Mouse (Mus musculus) left cerebral cortex, adult 8-10 months (tissue): ENCODE results near the gene Nudt15. TPM values are rescaled to one million over a fixed set of nuclear protein-coding genes. Genes with fewer than 3 reads are reported as not detected.

Experiments used
- DNase-seq, 2 experiments: peaks; one replicate each; pipeline ENCODE4 v3.0.0; 2022; ENCODE audit warnings: low spot score in 2 of 2
- total RNA-seq, 4 experiments: library from RNA; stranded (reverse); gene quantifications; 2 replicates each; pipeline ENCODE4 v1.2.4; 2022

The Nudt15 gene
- total RNA-seq, 4 experiments from 2014 or later: 5.4 to 9.9 (median 8.4) TPM

DNA sequence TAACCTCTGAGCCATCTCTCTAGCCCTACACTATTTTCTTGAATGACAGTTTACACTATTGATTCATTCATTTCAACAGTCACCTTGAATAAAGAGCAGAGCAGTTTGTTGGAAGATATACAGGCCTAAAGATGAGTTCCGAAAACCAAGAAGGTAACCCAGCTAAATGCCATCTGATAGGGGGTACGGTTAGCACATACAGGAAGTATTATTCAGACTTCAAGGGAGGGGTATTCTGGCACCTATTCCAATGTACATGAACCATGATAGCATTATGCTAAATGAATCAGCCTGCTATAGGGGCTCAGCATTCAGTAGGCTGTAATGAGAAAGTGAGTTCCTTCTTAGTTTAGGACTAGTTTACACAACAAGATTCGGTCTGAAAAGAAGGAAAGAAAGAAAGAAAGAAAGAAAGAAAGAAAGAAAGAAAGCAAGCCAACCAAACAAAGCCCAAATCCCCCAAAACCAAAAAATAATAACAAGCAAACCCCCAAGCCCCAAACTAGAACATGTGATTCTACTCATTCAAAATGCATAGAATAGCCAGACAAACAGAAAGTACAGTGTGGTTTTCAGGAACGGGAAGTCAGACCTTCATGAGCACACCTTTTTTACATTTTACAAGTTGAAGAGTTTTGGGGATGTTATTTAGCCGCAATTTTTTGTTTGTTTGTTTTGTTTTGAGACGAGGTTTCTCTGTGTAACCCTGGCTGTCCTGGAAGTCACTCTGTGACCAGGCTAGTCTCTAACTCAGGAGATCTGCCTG, 39.2 kb downstream of the Nudt15 start:
- no peak for DNase-seq

DNA sequence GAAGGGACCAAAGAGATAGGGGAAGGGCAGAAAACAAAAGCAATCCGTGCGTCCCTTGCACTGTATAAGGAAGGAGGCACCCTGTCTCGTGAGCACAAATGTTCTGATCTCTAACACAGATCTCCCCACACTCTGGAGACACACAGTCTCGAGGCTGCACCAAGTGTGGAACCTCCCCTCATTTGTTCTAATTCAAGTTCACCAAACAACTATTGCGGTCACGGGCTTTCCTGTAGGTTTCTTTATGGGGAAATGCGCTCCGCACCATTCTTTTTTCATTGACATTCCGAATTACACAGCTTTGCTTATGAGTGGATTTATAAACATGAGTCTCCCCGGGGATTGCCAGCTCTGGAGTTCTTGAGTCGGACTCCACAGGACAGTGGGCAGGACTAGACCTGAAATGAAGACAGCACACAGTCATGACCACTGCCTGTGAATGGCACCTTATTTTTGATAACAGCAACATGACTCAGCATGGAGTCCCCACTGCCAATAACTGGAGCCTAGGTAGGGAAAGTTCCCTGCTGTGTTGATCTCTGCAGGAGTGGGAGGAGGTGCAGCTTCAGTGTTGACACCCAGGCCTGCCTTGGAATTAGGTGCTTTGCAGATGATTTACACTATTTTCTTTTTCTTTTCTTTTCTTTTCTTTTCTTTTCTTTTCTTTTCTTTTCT, 40.2 kb downstream of the Nudt15 start:
- no peak for DNase-seq

DNA sequence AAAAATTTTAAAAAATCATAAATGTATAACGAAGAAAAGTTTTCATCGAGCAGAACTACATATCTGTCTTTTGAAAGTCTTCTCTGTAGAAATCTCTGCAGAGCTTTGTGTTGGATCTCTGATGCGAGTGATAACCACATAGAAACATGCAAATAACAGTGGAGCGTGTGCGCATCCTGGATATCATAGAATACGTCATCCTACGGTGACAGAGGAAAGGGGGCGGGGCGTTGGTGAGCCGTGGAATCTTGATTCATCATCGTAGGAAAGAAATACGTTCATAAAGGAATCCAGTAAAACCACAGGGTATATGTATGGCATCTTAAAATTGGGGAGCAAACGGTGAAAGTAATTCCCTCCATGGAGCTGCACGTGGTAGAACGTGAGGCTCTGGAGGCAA, 40.8 kb downstream of the Nudt15 start:
- DNase-seq: no peak

DNA sequence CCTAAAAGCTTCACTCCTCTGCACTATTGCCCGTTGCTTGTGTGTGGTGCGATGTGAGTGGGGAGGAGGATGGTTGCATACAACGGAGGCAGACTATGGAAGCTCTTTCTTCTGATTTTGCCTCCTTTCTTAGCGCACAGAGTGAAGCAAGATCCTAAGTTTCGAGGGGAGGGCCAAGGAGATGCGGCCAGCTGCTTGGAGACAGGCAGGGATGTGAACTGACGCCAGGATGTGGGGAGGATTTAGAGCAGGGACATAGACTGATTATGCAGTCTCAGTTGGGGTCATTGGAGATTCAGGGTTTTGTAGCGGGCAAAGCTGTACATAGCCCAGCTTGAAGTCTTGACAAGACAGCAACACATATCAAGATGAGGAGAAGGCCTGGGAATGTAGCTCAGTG, 41.8 kb downstream of the Nudt15 start:
- no peak for DNase-seq

DNA sequence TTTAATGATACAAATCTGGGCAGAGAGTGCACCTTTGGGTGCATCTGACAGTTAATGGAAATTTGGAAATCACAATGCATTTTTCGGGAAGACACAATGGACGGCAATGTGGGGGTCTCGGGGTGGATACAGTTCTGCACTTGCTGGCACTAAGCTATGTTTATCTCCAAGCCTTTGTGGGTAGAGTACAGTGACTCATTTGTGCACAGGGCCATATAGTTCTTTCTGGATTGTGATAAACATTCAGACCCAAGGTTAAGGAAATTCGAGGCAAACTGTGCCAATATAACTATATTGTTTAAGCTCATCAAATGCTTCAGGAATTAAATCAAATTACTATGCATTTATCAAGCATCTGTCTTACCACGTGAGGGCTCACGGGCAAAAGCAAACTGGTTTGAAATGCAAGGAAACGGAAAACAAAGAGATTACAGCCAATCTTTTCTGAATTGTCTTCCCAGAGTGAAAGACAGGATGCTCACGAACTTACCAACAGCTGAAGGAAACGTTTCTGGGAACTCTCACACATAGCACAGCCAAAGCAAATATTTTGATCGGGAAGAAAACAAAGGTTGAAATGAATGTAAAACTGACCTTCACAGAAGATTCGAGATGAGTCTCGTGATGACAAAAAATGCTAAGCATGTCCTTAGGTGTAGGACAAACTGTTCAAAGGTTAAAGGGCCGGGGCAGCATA, 44.7 kb downstream of the Nudt15 start:
- no peak for DNase-seq

DNA sequence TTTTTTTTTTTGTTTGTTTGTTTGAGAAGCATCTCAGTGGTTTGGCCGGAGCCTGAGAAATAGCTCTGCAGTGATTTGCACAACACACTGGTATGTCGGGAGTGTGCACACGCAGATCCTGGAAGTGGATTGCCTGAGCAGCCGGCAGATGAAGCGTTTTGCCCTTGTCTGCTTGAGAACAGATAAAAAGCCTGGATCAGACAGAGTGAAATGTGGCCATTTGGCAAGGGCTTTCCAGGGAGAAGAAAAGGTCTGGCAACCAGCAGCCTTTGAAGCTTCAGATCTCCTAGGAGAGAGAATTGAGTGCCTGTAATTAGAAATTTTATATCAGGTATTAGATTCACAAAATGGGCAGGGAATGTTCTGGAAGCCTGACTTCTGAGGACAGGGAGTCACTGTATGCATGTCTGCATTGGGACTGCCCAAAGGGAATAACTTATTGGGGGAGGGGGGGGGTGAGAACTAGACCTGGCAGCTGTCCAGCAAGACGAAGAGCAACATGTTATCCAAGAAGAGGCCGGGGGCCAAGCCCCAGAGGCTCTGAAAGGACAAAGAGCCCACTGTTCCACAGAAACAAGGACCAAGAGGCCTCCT, 45.4 kb downstream of the Nudt15 start:
- DNase-seq: peak in 1 of 2 experiments; percentile 28

DNA sequence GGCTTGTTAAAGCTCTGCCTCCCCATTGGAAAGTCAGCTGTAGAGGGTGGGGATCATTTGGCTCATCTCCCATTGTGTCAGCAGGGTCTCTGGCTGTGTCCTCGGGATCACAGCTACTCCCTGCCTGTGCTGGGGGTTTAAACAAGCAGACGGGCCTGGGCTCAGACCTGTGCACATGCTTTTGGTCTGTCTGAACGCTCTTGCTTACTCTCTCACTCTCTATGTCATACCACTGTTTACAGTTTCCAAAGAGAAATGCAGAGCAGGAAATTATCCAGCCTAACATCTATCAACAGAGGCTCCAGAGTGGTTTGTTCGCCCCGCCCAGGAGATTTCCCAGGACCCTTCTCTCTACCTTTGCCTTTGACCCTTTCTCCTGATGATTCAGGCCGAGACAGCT, 46.3 kb downstream of the Nudt15 start:
- DNase-seq: no peak

DNA sequence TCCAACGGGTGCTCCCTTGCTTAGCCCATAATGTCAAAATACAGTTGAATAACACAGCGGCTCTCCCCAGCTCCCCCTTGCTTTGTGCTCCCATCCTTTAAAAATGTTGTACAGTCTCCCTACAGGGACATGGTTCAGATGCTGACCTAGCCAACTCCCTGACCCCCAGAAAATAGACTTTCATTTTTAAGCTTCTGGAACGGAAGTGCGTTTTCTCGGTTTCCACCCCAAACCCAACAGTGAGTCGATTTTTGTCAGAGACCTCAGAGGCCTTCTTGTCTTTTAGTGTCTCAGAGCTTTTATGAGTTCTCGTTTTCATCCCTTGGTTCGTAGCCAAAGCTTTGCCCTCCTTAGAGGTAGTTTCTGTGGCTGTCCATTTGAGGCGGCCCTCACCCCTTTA, 46.8 kb downstream of the Nudt15 start:
- DNase-seq: no peak

DNA sequence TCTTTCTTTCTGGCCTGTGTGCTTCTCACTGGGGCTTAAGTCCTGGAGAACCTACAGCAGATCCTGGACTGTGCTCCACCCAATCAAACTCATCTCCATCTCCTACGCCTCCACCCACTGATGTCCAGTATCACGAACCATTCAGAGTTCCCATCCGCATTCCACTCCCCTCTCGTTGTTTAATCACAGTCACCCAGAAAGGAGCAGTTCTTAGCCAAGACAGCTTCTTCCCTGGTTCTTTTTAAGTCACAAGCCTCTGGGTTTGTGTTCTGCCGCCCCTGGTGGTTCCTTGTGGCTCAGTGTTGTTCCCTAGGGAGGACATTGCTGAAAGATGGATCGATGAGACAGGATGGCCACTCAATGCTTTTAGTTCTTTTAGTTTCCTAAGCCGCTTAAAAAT, 52.3 kb downstream of the Nudt15 start:
- DNase-seq: no peak

DNA sequence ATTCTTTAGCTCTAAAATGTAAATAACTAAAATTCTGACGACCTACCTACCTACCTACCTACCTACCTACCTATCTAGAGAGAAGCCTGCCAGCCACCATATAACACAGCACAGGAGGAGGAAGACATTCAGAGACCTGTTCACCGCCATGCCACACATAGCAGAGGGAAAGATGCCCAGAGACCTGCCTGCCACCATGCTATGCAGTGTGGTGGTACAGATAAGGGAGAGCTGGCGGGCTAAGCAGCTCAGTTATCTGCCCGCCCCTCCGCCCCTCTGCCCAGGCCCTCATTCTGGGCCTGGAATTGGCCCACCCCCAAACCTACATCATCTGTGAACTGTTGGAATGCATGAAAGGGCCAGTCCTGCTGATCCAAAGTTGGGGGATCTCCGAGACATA, 53.9 kb downstream of the Nudt15 start:
- DNase-seq: no peak

DNA sequence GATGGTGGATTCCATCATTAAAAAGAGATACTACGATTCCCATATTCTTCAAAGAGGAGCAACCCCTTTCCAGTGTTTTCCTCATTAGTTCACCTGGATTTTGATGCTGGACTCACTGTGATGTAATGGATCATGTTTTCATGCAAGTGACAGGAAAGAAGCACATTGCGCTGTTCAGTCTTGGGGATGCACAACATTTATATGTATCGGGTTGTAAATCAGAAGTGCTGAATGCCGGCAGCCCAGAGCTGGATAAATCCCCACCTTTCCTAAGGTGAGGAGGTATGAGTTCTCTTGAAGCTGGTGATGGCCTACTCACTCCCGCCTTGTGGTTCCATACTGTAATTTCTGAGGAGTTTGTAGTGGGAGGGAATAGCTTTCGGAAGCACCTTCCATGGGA, 54.7 kb downstream of the Nudt15 start:
- DNase-seq: no peak

DNA sequence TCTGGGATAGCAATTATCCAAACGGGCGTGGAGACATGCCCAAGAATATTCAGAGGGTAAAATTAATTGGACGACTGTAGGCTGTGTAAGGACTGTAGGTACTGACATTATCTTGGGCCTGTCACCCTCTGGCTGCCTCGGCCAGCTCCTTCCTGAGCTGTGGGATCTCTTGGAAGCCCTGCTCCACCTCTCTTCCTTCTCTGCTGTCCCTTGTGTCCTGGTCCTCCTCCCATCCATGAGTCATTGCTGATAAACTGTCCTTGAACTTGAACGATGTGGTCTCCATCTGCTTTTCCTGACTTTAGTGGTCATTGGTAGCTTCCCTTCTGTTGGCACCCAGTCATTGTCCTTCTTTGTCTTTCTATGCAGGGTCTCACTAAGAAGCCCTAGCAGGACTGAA, 61.4 kb downstream of the Nudt15 start:
- no peak for DNase-seq

DNA sequence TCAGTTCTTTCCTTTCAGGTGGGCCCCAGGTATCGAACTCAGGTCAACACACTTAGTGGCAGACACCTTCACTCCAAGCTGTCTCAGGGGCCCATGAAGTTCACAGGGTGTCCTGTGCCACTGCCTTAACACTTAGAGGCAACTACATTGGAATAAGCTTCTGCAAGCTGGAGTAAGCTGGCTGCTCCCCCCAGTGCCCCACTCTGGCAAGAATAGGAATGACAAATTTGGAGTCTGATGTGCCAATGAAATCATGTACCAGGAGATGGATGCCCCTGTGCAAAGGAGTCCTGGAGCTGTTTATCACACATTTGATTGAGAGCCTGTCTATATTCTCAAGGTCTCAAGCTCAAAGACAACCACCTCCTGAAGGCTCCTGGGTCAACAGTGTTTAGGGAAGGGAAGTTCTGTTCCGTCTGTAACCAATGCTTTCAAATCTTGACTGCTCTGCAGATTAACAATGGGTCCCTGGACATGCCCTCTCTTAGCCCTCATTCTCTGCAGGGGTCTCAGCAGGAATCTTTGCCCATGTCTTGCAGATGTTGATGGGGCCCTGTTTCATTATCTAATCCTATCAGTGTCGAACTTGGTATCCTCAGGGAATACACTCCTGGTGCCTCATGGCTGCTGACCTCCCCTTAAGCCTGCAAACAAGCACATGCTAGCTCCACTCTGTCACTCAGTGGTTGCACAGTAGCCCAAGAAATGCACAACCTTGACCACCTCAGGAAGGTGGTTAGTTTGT, 63.5 kb downstream of the Nudt15 start:
- no peak for DNase-seq

DNA sequence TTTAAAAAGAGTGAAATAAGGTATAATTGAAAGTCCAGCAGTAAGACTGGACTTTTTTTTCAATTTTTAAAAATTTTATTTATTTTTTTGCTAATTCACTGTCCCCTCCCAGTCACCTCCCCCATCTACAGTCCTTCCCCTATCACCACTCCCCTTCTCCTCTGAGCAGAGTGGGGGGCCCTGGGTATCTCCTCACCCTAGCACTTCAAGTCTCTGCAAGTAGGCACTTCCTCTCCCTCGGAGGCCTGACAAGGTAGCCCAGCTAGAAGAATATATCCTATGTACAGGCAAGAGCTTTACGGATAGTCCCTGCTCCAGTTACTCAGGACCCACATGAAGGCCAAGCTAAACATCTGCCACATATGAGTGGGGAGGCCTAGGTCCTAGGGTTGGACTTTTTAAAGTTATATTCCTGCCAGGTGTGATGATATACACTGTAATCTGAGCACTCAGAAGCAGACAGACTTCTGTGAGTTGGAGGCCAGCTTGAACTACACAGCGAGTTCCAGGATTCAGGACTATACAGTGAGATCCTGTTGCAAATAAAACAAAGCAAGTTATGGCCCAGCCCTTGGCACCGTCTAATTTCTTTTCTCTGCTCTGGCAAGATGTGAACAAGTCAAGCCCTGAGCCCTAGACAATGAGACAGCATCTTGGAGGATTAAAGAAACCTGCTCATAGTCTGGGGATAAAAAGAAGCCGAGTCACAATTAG, 64.4 kb downstream of the Nudt15 start:
- no peak for DNase-seq

DNA sequence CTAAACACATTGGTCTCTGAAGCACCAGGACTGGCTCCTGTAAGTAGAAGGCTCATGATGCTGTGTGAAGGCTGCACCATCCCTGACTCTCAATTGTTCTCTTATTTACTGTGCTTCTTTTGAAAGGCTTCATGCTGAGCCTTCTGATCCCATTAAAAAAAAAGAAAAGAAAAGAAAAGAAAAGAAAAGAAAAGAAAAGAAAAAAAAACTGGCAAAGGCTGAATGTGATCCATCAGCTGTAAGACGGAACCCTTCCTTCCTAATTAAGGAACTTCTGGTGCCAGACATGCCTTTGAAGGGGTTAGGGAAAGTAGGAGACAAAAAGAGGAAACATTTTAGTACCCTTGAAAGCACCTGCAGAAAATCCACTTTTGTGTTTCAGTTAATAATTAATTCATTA, 68.3 kb downstream of the Nudt15 start:
- no peak for DNase-seq

DNA sequence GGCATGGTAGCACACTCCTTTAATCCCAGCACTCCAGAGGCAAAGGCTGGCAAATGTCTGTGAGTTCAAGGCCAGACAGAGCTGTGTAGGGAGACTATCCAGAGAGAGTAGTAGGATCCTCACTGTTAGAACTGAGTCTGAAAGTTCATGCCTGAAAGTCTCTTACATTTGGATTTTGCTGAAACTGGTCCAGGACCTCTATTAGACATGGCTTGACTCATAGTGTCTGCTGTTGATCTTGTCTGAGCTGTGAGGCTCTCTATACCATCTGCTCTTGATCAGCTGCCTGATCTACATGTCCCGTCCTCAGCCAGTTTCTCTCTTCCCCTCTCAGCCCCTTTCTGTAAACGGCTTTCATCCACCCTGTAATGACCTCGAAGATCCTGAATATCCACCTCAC, 69.7 kb downstream of the Nudt15 start:
- no peak for DNase-seq

DNA sequence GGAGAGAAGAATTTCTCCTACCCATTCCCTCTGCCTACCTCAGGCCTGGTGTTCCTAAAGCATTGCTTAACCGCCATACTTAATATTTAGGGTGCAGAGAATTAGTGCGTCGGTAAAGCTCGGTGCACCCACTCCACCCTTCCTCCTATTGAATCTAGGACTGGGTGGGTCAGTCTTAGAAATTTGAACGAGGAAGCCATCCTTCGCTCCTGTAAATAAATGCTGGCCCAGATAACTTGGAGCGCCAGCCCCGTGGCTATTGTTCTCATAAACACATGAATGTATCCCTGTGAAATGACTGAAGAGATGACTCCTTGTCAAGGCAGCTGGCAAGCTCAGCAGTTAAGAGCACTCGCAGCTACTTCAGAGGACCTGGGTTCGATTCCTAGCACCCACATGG, 71.0 kb downstream of the Nudt15 start:
- DNase-seq: no peak

DNA sequence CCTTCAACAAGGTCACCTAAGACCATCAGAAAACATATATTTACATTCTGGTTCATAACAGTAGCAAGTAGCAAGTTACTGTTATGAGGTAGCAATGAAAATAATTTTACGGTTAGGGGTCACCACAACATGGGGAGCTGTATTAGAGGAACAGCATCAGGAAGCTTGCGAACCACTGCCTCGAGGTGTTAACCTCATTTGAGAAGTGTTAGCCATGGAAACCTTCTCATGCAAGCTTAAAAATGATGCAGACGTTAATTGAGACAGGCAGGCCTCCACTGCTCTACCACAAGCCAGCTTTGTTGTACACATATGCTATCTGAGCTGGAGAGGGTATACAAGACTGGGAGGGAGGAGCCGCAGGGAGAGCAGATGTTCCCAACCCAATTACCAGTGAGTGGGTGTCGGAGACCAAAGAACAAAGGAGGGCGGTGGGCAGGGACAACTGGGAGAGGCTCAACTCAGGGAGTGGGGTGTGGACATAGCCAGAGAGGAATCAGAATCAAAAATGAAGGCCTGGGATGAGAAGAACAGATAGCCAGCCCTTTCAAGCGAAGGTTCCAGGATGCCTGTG, 71.6 kb downstream of the Nudt15 start:
- DNase-seq: no peak

DNA sequence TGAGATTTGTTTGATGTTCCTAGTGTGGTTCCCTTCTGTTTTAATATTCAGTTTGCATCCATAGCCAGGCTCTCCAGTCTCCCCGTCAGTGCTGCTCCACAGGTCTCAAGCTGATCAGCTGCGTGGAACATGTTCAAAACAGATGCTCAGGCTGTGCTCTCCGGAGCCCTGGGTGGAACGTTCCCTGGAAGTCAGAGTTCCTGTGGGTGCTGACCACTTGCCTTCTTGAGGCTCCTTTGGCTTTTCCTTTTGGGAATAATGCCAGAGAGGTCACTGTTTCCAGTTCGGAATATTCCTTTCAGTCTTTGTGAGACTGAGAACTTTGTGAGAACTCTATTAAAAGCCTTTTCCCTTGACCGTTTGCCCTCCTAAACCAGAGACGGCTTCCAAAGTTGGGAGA, 72.5 kb downstream of the Nudt15 start:
- DNase-seq: no peak

DNA sequence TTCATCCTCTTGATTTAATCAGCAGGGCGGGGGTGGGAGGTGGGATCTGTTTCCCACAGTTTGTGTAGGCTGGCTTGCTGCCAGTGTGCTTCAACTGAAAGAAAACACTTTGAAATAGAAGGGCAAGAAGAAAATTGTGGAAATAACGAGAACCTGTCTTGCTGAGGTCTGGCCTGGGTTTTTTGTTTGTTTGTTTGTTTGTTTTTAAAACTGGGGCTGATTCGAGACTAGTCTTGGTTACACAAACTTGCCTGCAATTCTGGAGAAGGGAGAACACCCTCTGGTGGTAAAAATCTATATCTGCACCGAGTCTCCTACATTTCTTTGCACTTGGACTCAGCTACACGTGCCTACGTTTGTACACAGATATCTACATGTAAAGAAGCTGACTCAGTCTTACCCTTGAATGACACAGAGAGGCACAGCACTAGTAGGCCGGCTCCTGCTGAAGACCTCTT, 73.4 kb downstream of the Nudt15 start:
- DNase-seq: no peak
